In genomic region chr9:96259753-96260520, GRCm38 (mm10) we compare ENCODE assay signal across 8 mouse cellular contexts.
DNase-seq lines count a peak whose midpoint lies in the region; ATAC-seq and TF ChIP-seq lines count a peak whose summit lies in the region.

No protein-coding gene starts in this region.

- 2% methylated on average over 10 of the region's 10 CpGs for WGBS in limb, embryonic 14.5 days
- under 1% methylated on average over 10 of the region's 10 CpGs for WGBS in neural tube, embryonic 13.5 days

- ATAC-seq in frontal cortex, adult (ENCODE audit: low TSS enrichment): peak; percentile 76
- peak; percentile 67 for ATAC-seq in erythroid progenitor cell, adult 5-6 weeks (replicated peaks; ENCODE audit: low FRiP score, poor library complexity, severe bottlenecking)
- ATAC-seq in inflammation-experienced regulatory T-cells, adult 6 months: peak; percentile 69
- ATAC-seq in limb, embryonic 14.5 days (ENCODE audit: low FRiP score, low read depth): no peak
- ATAC-seq in neural tube, embryonic 13.5 days (ENCODE audit: low read depth): peak; percentile 80

- no peaks in the 10 kb centered on the region for H3K27me3 ChIP-seq in limb, embryonic 14.5 days (ENCODE audit: control insufficient read depth, insufficient read depth, low read length)
- no peaks in the 10 kb centered on the region for H3K27me3 ChIP-seq in neural tube, embryonic 13.5 days

- no peaks in the 10 kb centered on the region for H3K4me1 ChIP-seq in limb, embryonic 14.5 days (ENCODE audit: control insufficient read depth, insufficient read depth, low read length)
- peaks cover 13% of the 10 kb centered on the region for H3K4me1 ChIP-seq in neural tube, embryonic 13.5 days (replicated peaks)

- DNase-seq in frontal cortex, postnatal 10 days (ENCODE audit: low spot score in 2 of 2): no peak
- DNase-seq in adrenal gland, postnatal 25 days: peak; percentile 15
- no peak for DNase-seq in limb, embryonic 14.5 days (ENCODE audit: low spot score)
- no peak for DNase-seq in MN1 (ENCODE audit: low spot score)

- H3K27ac ChIP-seq in limb, embryonic 14.5 days (replicated peaks; ENCODE audit: low read depth, low read length): no peak overlapping the region
- H3K27ac ChIP-seq in neural tube, embryonic 13.5 days (replicated peaks): peak overlapping the region; percentile 70

- H3K36me3 ChIP-seq in limb, embryonic 14.5 days (ENCODE audit: control insufficient read depth, insufficient read depth, low read length): no peaks in the 10 kb centered on the region
- no peaks in the 10 kb centered on the region for H3K36me3 ChIP-seq in neural tube, embryonic 13.5 days

- no peaks in the 10 kb centered on the region for H3K9me3 ChIP-seq in limb, embryonic 14.5 days (ENCODE audit: control insufficient read depth, low read length)
- no peaks in the 10 kb centered on the region for H3K9me3 ChIP-seq in neural tube, embryonic 13.5 days

- no peak for TF ChIP-seq POLR2A in limb, embryonic 14.5 days (IDR thresholded peaks at IDR 0.05; ENCODE audit: borderline replicate concordance, extremely low read depth, insufficient read depth, insufficient read length)

- peak overlapping the region; percentile 47 for H3K4me3 ChIP-seq in limb, embryonic 14.5 days (replicated peaks; ENCODE audit: low read length)
- peak overlapping the region; percentile 47 for H3K4me3 ChIP-seq in neural tube, embryonic 13.5 days

- H3K4me2 ChIP-seq in limb, embryonic 14.5 days (replicated peaks; ENCODE audit: low read depth, low read length, severe bottlenecking): peak overlapping the region; percentile 55
- H3K4me2 ChIP-seq in neural tube, embryonic 13.5 days: peak overlapping the region; percentile 68

- peak overlapping the region; percentile 48 for H3K9ac ChIP-seq in limb, embryonic 14.5 days (ENCODE audit: low read depth, low read length, severe bottlenecking)
- peak overlapping the region; percentile 68 for H3K9ac ChIP-seq in neural tube, embryonic 13.5 days
